ENCODE assay signal across 20 mouse cellular contexts in genomic region chr8:10788496-10789200, GRCm38 (mm10).
DNase-seq lines count a peak whose midpoint lies in the region; ATAC-seq and TF ChIP-seq lines count a peak whose summit lies in the region.
"Had no signal": no experiment of that assay in that cellular context is flagged by ENCODE, and none has a peak within 500 bp of the region (broad histone marks: within the 10 kb centered on the region; RNA-seq: fewer than 3 reads in every experiment).

No protein-coding gene starts in this region.

- no peak for TF ChIP-seq POLR2A in lung, adult 2 months (IDR thresholded peaks at IDR 0.05; ENCODE audit: borderline replicate concordance, extremely low read depth, low read depth, low read length)

- DNase-seq in gastrocnemius, adult 18-20 months (ENCODE audit: low spot score): peak; percentile 9
- DNase-seq in gastrocnemius, postnatal 25 days: no peak
- DNase-seq in heart, postnatal 4 days: peak; percentile 28
- no peak for DNase-seq in heart, postnatal 25 days (ENCODE audit: low spot score)
- DNase-seq in lung, embryonic 14.5 days: peak; percentile 72
- DNase-seq in lung, adult 2 months: no peak
- DNase-seq in left cerebral cortex, postnatal 14 days (ENCODE audit: low spot score in 2 of 2): no peak
- DNase-seq: adrenal gland, adult 8-10 months; cerebellum, adult 11 months; cerebellum, postnatal 25 days; kidney, adult 9 months; layer of hippocampus, postnatal 36 days; thymus, postnatal 4 days had no signal

- intact Hi-C loops in heart, postnatal 25 days (cut with DNase I): no loop called here
- intact Hi-C loops in left cerebral cortex, postnatal 14 days (cut with DNase I): no loop called here

- no peak for ATAC-seq in lung, embryonic 14.5 days (ENCODE audit: insufficient read depth)
- ATAC-seq in limb, embryonic 15.5 days (ENCODE audit: insufficient number of reproducible peaks, low FRiP score, low TSS enrichment, low read depth): 0 out of 2 replicates have a peak, but pooled peaks have one; percentile 52
- ATAC-seq: forebrain, embryonic 14.5 days; liver, embryonic 12.5 days; midbrain, embryonic 13.5 days had no signal

- no peaks in the 10 kb centered on the region; the same call in 1 of the 2 replicates for H3K4me1 ChIP-seq in lung, embryonic 14.5 days (ENCODE audit: insufficient read depth)
- 0 out of 2 replicates have a peak, but pooled peaks cover 4% of the 10 kb centered on the region for H3K4me1 ChIP-seq in lung, adult 2 months (ENCODE audit: control insufficient read depth, insufficient read depth, low read length)
- H3K4me1 ChIP-seq in limb, embryonic 15.5 days: 0 out of 2 replicates have a peak, but pooled peaks cover 3% of the 10 kb centered on the region
- H3K4me1 ChIP-seq: heart, embryonic 13.5 days; liver, embryonic 12.5 days had no signal

- no peaks in the 10 kb centered on the region for H3K9me3 ChIP-seq in lung, embryonic 14.5 days (ENCODE audit: low read depth, low read length)
- H3K9me3 ChIP-seq in limb, embryonic 15.5 days: no peaks in the 10 kb centered on the region
- H3K9me3 ChIP-seq: heart, embryonic 13.5 days; liver, embryonic 12.5 days; midbrain, embryonic 13.5 days had no signal

- no peaks in the 10 kb centered on the region for H3K27me3 ChIP-seq in lung, embryonic 14.5 days (ENCODE audit: insufficient read depth, low read length)
- H3K27me3 ChIP-seq in limb, embryonic 15.5 days: no peaks in the 10 kb centered on the region
- H3K27me3 ChIP-seq: heart, embryonic 13.5 days; liver, embryonic 12.5 days; midbrain, embryonic 13.5 days had no signal

- TF ChIP-seq CTCF in lung, embryonic 14.5 days (IDR thresholded peaks at IDR 0.05; ENCODE audit: low read depth): no peak
- TF ChIP-seq CTCF in lung, adult 2 months (IDR thresholded peaks at IDR 0.05; ENCODE audit: insufficient read depth, low read length): no peak

- H3K4me3 ChIP-seq in lung, embryonic 14.5 days (ENCODE audit: low read depth, low read length): no peak overlapping the region
- H3K4me3 ChIP-seq in lung, adult 2 months (replicated peaks; ENCODE audit: extremely low read depth, low read depth, low read length): no peak overlapping the region
- H3K4me3 ChIP-seq in limb, embryonic 15.5 days: no peak overlapping the region
- H3K4me3 ChIP-seq: heart, embryonic 13.5 days; liver, embryonic 12.5 days; midbrain, embryonic 13.5 days; myocyte had no signal

- H3K27ac ChIP-seq in lung, embryonic 14.5 days (ENCODE audit: low read depth): peak overlapping the region; percentile 54
- H3K27ac ChIP-seq in limb, embryonic 15.5 days: no peak overlapping the region
- H3K27ac ChIP-seq: heart, embryonic 13.5 days; hindbrain, embryonic 14.5 days; liver, embryonic 12.5 days; midbrain, embryonic 13.5 days had no signal

- no peaks in the 10 kb centered on the region for H3K36me3 ChIP-seq in lung, embryonic 14.5 days (ENCODE audit: insufficient read depth)
- no peaks in the 10 kb centered on the region for H3K36me3 ChIP-seq in limb, embryonic 15.5 days
- H3K36me3 ChIP-seq: heart, embryonic 13.5 days; liver, embryonic 12.5 days; midbrain, embryonic 13.5 days had no signal

- no peak overlapping the region for H3K9ac ChIP-seq in lung, embryonic 14.5 days
- H3K9ac ChIP-seq in limb, embryonic 15.5 days: no peak overlapping the region
- H3K9ac ChIP-seq: heart, embryonic 13.5 days; hindbrain, embryonic 14.5 days; liver, embryonic 12.5 days; midbrain, embryonic 13.5 days had no signal

- 37% methylated on average over 8 of the region's 8 CpGs for WGBS in lung, embryonic 14.5 days
- WGBS in lung, adult 2 months: 59% methylated on average over 8 of the region's 8 CpGs
- 57% methylated on average over 8 of the region's 8 CpGs for WGBS in limb, embryonic 15.5 days

- H3K4me2 ChIP-seq in lung, embryonic 14.5 days: no peak overlapping the region
- H3K4me2 ChIP-seq in limb, embryonic 15.5 days: no peak overlapping the region
- H3K4me2 ChIP-seq: heart, embryonic 13.5 days; hindbrain, embryonic 14.5 days; liver, embryonic 12.5 days; midbrain, embryonic 13.5 days had no signal

Comparison
In these comparisons a context has a peak if more than half of its experiments do, and no peak if none do; other contexts are left out.
1. DNase-seq: peak in gastrocnemius, adult 18-20 months (single experiment), heart, postnatal 4 days (single experiment) and lung, embryonic 14.5 days (single experiment); none in gastrocnemius, postnatal 25 days (single experiment), heart, postnatal 25 days (single experiment), lung, adult 2 months (single experiment) and left cerebral cortex, postnatal 14 days (0 of 2).